Mouse (Mus musculus): ENCODE results near the gene Zfp978.
"Not testable (repeated sequence)": the region's sequence is repeated elsewhere in the genome, so short reads cannot be mapped to it uniquely, and the experiment has no call there.

Zfp978 gene

GRCm38 (mm10) chr4:147361003-147361402 lies at the start of gene Zfp978:
Gene Zfp978 (plus strand): TSS chr4:147361303.
- not testable (repeated sequence) for DNase-seq (ENCODE audit: low spot score)

GRCm38 (mm10) chr4:147335036-147335690 lies 25.9 kb upstream of the Zfp978 start:
- DNase-seq (ENCODE audit: low spot score): not testable (repeated sequence)

GRCm38 (mm10) chr4:147335691-147336367 lies 25.3 kb upstream of the Zfp978 start:
- DNase-seq (ENCODE audit: low spot score): not testable (repeated sequence)

- not testable (repeated sequence) for DNase-seq (ENCODE audit: low spot score)
Observed at GRCm38 (mm10) chr4:147336368-147337195, 24.5 kb upstream of the Zfp978 start.

- DNase-seq (ENCODE audit: low spot score): not testable (repeated sequence)
Observed at GRCm38 (mm10) chr4:147337520-147337919, 23.6 kb upstream of the Zfp978 start.

- no peak for DNase-seq (ENCODE audit: low spot score)
Observed at GRCm38 (mm10) chr4:147338032-147338610, 23.0 kb upstream of the Zfp978 start.

- not testable (repeated sequence) for DNase-seq (ENCODE audit: low spot score)
Observed at GRCm38 (mm10) chr4:147338706-147339105, 22.4 kb upstream of the Zfp978 start.

- DNase-seq (ENCODE audit: low spot score): not testable (repeated sequence)
Observed at GRCm38 (mm10) chr4:147339601-147340219, 21.4 kb upstream of the Zfp978 start.

- DNase-seq (ENCODE audit: low spot score): not testable (repeated sequence)
Observed at GRCm38 (mm10) chr4:147340236-147340635, 20.9 kb upstream of the Zfp978 start.

- not testable (repeated sequence) for DNase-seq (ENCODE audit: low spot score)
Observed at GRCm38 (mm10) chr4:147340876-147341275, 20.2 kb upstream of the Zfp978 start.

GRCm38 (mm10) chr4:147343042-147343908 lies 17.8 kb upstream of the Zfp978 start:
- DNase-seq (ENCODE audit: low spot score): not testable (repeated sequence)

- DNase-seq (ENCODE audit: low spot score): not testable (repeated sequence)
Observed at GRCm38 (mm10) chr4:147345061-147345554, 16.0 kb upstream of the Zfp978 start.

- not testable (repeated sequence) for DNase-seq (ENCODE audit: low spot score)
Observed at GRCm38 (mm10) chr4:147346361-147347035, 14.6 kb upstream of the Zfp978 start.

GRCm38 (mm10) chr4:147347300-147347699 lies 13.8 kb upstream of the Zfp978 start:
- DNase-seq (ENCODE audit: low spot score): not testable (repeated sequence)

- not testable (repeated sequence) for DNase-seq (ENCODE audit: low spot score)
Observed at GRCm38 (mm10) chr4:147347880-147348279, 13.2 kb upstream of the Zfp978 start.

GRCm38 (mm10) chr4:147348401-147348800 lies 12.7 kb upstream of the Zfp978 start:
- not testable (repeated sequence) for DNase-seq (ENCODE audit: low spot score)

- DNase-seq (ENCODE audit: low spot score): not testable (repeated sequence)
Observed at GRCm38 (mm10) chr4:147348906-147349686, 12.0 kb upstream of the Zfp978 start.

- not testable (repeated sequence) for DNase-seq (ENCODE audit: low spot score)
Observed at GRCm38 (mm10) chr4:147349687-147350415, 11.3 kb upstream of the Zfp978 start.

Measured in spleen, adult 12 weeks (tissue).